Mouse (Mus musculus): Measurements from ENCODE around the gene Ugt1a2.

Ugt1a2 gene

DNA sequence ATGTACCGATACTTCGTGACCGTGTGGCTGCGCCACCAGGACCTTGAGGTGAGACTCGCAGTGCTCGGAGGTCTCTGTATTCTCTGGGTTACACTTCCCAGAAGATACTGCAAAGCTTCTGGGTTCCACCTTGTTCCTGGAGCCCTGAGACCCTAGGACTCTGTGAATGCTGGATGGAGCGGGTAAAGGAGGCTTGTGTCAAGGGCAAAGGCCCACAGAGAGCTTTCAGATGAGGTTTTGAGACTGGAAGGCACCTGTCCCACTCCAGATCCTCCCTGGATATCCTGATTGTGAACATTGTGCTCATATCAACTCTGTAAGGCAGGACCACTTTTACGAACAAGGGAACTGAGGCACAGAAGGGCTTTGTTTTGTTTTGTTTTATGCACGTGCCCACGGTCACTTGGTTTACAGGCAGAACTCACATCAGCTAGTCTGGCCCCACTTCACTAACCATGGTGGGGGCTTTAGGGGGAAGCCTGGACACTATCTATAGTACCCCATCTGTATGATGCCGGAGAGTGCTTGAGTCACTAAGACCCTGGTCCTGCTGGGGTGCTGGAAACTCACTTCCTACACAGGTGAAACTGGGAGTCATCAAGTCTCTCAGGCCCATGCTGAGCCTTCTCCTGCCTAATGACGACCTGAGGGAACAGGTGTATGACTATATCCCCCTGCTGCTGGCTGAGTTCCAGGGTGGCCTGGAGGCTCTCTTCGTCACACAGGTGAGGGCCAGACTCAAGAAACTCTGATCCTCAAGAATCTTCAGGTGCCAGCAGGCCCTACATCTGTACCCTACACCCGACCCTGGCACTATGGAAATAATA, 33.2 kb downstream of the Ugt1a2 start:
- DNase-seq (ENCODE audit: low read depth in 1 of 2, low spot score in 2 of 2) = no peak

- DNase-seq (ENCODE audit: low read depth in 1 of 2, low spot score in 2 of 2) = no peak
These were observed 33.8 kb downstream of the Ugt1a2 start for GRCm38 (mm10) chr1:88234248-88234610.

- no peak for DNase-seq (ENCODE audit: low read depth in 1 of 2, low spot score in 2 of 2)
These were observed 34.2 kb downstream of the Ugt1a2 start for GRCm38 (mm10) chr1:88234646-88235045.

GRCm38 (mm10) chr1:88235046-88235893, 34.9 kb downstream of the Ugt1a2 start:
- DNase-seq (ENCODE audit: low read depth in 1 of 2, low spot score in 2 of 2) = no peak

GRCm38 (mm10) chr1:88235894-88236415, 35.6 kb downstream of the Ugt1a2 start:
- no peak for DNase-seq (ENCODE audit: low read depth in 1 of 2, low spot score in 2 of 2)

- DNase-seq (ENCODE audit: low read depth in 1 of 2, low spot score in 2 of 2) = no peak
These were observed 36.9 kb downstream of the Ugt1a2 start for GRCm38 (mm10) chr1:88237311-88237710.

- no peak for DNase-seq (ENCODE audit: low read depth in 1 of 2, low spot score in 2 of 2)
These were observed 38.4 kb downstream of the Ugt1a2 start for GRCm38 (mm10) chr1:88238771-88239170.

GRCm38 (mm10) chr1:88240072-88240471, 39.7 kb downstream of the Ugt1a2 start:
- DNase-seq (ENCODE audit: low read depth in 1 of 2, low spot score in 2 of 2) = no peak

DNA sequence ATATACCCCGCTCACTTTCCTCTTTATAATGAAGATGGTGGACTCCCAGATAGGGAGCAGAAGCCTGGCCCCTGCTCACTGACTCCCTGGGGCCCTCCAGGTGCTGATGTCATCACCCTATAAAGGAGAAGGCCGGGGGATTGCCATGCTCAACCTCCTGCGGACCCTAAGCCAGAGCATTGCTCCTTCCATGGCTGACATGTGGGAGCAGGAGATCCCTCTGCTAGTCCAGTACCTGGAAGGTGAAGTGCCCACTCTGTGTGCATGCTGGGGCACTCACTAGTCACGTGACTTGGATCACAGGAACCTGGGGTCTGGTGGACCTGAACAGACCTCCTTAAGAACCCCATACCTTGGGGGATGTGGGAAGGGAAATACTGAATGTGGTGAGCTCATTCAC, 40.2 kb downstream of the Ugt1a2 start:
- no peak for DNase-seq (ENCODE audit: low read depth in 1 of 2, low spot score in 2 of 2)

DNA sequence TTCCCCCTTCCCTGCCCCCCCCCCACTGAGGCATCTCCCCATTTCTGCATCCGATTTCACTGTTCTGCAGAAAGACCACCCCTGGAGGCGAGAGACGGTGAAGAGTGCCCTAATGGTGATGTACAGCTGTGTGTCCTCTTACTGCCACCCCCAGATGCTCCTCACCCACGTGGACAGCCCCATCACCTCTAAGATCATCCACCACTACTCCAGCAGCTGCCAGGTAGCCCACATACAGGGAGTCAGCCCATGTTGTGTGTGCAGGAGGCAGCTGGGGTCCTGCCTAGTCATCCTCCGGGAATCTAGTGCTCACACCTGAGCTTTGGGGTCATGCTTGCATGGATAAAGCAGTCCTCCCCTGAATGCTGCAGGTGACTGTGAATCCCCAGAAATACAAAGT, 43.5 kb downstream of the Ugt1a2 start:
- DNase-seq (ENCODE audit: low read depth in 1 of 2, low spot score in 2 of 2) = no peak

GRCm38 (mm10) chr1:88245881-88246280, 45.5 kb downstream of the Ugt1a2 start:
- DNase-seq (ENCODE audit: low read depth in 1 of 2, low spot score in 2 of 2) = no peak

- no peak for DNase-seq (ENCODE audit: low read depth in 1 of 2, low spot score in 2 of 2)
These were observed 46.0 kb downstream of the Ugt1a2 start for GRCm38 (mm10) chr1:88246386-88246785.

- no peak for DNase-seq (ENCODE audit: low read depth in 1 of 2, low spot score in 2 of 2)
These were observed 47.3 kb downstream of the Ugt1a2 start for GRCm38 (mm10) chr1:88247660-88248059.

DNA sequence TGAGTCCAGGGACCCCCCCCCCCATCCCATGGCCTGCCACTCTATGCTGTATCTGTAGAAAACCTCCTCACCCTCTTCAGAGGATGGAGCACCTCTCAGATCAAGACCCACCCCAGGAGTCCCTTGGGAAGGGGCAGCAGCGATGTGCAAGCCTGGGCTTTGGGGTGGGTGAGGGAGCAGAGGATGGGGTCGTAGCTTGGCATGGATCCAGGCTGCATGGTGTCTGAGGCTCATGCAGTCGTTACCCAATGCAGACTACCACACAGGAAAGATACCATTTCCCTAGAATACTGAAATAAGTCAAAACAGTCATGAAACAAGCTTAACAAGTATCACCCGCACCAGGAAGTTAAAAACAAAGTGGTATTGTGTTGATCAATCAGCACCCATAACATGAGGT, 48.3 kb downstream of the Ugt1a2 start:
- DNase-seq (ENCODE audit: low read depth in 1 of 2, low spot score in 2 of 2) = no peak

DNA sequence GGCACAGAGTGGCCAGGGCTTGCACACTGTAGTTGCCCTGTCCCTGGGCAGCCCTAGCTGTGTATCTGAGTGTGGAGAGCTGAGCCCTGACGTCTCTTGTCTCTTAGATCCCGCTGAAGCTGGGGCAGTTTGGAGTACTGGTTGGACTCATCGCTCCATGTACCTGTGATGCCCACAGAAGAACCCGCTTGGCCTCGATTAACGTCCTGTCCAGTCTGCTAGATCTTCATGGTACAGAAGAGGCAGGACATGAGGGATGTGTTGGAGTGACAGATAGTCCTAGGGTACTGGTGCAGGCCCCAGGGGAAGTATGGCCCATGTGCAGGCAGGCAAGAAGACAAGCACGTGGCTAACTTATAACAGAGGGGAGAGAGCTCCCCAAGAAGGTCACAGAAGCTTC, 49.2 kb downstream of the Ugt1a2 start:
- DNase-seq (ENCODE audit: low read depth in 1 of 2, low spot score in 2 of 2) = no peak

DNA sequence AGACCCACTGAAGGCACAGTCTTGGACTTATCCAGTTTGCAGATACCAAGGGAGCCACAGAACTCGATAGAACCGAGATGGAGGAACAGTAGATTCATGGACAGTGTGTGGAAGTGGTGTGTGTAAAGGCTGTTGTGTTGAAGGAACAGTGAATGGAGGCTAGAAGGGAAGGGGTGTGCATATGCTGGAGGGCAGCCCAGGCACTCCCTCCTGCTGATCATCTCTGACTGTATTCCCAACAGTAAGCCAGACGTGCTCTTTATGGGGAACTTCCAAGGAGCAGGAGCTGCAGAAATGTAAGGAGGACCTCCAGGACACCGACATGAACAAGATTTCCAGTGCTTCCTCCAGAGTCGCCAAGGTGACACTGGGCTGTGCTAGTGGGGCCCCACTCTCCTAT, 49.6 kb downstream of the Ugt1a2 start:
- DNase-seq (ENCODE audit: low read depth in 1 of 2, low spot score in 2 of 2) = no peak

DNA sequence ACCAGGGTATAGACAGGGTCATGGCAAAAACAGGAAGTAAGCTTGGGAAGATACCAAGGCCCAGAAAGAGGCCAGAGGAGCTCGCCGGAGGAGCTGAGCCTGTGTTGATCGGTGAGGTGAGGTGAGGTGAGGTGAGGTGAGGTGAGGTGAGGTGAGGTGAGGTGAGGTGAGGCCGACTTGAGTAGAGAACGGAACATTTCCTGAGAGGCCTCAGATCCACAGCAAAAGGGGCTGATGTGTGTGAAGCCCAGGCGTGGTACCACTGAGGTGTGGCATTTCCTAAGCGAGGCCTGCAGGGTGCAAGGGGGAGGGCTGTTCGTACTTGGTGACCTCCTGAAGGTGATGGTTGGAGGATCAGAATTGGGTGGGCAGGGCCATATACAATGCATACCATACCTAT, 52.7 kb downstream of the Ugt1a2 start:
- no peak for DNase-seq (ENCODE audit: low read depth in 1 of 2, low spot score in 2 of 2)

- no peak for DNase-seq (ENCODE audit: low read depth in 1 of 2, low spot score in 2 of 2)
These were observed 53.1 kb downstream of the Ugt1a2 start for GRCm38 (mm10) chr1:88253540-88253939.

DNA sequence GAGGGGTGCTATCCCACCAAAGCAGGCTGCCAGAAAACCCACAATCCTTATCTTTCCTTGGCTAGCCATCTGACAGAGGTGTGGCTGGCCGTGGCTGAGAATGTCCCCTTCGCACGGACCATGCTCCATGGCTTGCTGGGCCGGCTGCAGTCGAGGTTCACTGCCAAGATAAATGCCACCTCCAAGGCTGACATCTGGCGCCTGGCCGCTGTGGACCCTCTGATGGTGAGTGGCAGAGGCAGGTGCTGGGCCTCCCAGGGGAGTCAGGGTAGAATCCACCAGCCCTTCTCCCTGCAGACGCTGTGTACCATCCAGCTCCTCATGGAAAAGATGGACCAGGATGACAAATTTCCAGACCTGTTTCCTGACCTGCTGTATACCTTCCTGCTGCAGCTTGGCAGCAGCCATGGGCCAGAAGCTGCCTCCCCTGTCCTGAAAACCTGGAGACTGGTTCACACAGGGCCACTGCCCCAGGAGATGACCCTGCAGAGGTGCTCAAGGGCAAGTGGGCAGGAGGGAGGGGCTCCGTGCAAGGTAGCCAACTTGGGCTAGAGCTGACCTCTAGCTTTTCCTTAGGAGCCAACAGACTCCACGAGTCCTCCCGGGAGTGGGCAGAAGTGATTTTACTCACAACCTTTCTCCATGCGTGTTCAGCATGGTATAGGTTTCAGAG, 54.5 kb downstream of the Ugt1a2 start:
- DNase-seq (ENCODE audit: low read depth in 1 of 2, low spot score in 2 of 2) = no peak

DNA sequence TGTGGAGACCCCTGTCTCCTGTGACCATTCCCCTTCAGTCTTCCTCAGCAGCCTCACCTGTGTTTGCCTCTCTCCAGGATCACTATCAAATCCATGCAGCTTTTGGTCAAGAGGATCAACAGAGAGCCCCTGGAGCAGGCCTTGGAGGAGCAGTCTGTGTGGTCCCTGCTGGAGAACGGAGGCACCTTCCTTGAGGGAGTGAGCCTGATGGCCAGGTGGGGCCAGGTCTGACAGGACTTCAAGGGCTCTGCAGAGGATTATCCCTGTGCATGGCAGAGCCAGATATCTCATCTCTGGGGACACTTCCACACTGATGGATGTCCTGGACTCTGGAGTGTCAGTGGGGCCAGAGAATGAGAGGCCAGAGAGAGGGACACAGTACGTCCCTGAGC, 55.1 kb downstream of the Ugt1a2 start:
- no peak for DNase-seq (ENCODE audit: low read depth in 1 of 2, low spot score in 2 of 2)

DNA sequence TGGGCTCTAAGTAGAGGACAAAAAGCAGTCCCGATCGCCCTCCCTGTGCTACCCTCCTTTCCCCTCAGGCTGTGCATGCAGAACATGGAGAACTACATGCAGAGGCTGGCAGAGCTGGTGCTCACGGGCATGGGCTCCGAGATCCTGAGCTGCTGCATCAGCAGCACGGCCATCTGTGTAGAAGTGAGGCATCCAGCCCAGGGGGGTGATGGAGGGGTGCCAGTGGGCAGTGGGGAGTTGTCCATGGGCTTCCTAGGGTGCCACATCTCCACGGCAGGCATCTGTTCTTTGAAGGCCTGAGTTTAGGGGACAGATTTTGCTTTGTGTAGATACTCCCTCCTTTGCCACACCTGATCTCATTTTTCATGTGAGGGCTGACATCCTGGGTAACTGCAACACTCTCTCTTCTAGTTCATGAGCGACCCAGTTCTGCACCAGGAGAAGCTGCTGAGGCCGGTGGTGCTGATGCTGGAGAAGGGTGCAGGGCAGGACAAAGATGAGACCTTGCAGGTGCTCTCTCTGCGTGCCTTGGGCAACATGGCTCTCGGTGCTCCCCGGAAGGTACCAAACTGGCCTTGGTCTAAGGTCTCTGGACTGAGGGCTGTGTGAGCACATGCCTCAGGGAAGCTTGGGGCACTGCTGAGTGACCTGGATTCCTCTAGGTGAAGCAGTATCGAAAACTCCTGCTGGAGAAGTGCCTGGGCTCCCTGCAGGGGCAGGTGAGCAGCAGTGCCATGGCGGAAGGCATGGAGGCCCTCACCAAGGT, 55.8 kb downstream of the Ugt1a2 start:
- DNase-seq (ENCODE audit: low read depth in 1 of 2, low spot score in 2 of 2) = no peak
